Mouse (Mus musculus): Measurements from ENCODE around the gene Atf3. TPM values are rescaled to one million over a fixed set of nuclear protein-coding genes. Genes with fewer than 3 reads are reported as not detected.

The Atf3 gene
- total RNA-seq (2021) = 1 to 10 TPM; 5.3 to 5.6 TPM

GRCm38 (mm10) chr1:191217939-191218338, at the start of gene Atf3:
Gene Atf3 (minus strand): TSS chr1:191218039.
- intact Hi-C loops (cut with DNase I) = no loop called here
- DNase-seq = no peak

- no peak for DNase-seq
- intact Hi-C loops (cut with DNase I) = no loop called here
Observed at GRCm38 (mm10) chr1:191267162-191267561, 49.3 kb upstream of the Atf3 start.

DNA sequence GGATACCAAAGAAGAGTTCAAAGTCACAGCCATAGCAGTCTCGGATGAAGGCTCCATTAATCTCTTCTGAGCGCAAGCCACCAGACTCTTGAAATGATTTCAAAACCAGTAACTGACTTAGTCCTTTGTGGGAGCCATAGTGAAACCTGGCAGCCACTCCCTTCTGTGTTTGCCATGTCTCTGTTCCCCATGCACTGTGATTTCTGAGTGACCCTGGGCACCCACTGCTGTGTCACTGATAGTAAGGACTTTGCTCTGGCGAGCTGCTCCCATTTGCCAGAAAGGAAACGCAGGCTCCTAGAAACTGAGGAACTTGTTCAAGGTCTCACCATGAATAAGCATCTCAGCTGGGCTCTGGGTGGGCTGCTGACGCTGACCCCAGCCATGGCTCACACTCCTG, 45.6 kb upstream of the Atf3 start:
- no peak for DNase-seq
- intact Hi-C loops (cut with DNase I) = no loop called here

DNA sequence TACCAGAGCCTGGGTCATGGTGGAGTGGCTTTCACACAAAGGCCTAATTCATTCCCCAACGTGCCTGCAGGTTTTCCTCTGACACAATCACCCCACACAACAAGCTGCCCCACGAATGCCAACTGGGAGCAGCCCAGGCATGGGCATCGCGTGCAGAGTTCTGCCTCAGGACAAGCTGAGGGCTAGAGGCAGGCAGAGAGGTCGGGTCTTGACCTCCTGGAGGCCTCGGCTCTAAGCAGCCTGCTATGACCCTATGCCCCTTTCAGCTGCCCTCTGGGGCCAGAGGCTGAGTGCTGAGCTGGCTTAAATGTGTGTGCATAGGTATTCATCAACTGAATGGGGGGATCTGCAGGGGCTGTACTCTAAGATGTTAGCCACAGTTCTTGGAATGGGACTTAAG, 44.0 kb upstream of the Atf3 start:
- DNase-seq = no peak
- intact Hi-C loops (cut with DNase I) = no loop called here

DNA sequence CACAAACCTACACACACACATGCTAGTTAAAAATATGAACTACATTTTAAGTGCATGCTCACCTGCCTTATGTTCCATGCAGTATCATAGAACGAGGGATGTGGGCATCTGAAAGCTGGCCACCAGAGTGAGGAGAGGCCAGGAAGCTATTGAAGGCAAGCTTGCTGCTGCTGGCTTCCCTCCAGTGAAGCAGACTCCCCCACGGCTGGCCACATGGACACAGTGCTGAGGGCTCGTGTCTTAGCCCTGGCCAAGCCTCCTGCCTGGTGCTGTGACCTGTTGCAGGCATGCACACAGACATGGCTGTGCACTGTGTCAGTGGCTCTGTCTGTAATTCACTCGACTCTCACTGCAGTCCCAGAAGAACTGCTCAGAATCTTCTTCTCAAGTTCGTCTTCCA, 41.8 kb upstream of the Atf3 start:
- no peak for DNase-seq
- intact Hi-C loops (cut with DNase I) = no loop called here

- no peak for DNase-seq
- intact Hi-C loops (cut with DNase I) = no loop called here
Observed at GRCm38 (mm10) chr1:191259121-191259520, 41.3 kb upstream of the Atf3 start.

DNA sequence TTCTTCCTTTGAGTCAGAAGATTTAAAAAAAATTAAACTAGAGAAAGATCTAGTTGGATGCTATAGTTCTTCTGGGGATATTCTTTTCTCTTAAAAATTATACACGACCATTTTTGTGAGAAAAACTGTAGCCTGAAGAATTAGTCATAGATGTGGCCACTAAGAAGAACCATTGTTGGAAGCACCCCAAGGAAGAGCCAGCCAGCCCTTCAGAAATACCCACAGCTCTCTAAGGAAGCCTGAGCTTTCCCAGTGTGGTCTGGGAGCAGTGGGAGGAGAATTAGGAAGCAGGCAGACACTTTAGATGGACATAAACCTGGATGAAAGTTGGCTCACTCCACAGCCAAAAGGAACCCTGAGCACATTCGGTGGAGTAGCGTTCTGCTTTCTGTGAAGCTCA, 40.7 kb upstream of the Atf3 start:
- intact Hi-C loops (cut with DNase I) = no loop called here
- DNase-seq = no peak

- intact Hi-C loops (cut with DNase I) = no loop called here
- no peak for DNase-seq
Observed at GRCm38 (mm10) chr1:191257981-191258380, 40.1 kb upstream of the Atf3 start.

DNA sequence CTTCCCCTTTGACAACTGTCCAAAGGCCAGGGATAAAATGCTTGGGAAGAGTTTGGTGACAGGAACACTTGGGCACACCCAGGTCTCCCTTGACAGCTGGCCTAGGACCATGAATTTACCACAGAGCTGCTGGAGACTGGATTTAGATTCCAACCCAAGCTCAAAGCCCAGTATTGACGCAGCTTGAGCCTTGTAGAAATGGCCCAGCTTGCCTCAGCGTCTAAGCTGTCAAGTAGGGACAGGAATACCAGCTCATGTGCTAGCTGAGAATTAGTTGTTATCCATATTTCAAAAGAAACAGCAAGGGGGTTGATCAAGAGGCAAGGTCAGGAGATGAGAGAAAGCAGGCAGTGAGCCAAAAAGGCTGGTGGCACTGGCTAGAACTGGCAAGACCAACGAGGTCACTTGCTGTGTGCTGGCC, 39.5 kb upstream of the Atf3 start:
- peak; percentile 19 to 28 for DNase-seq
- intact Hi-C loops (cut with DNase I) = no loop called here

- DNase-seq = no peak
- intact Hi-C loops (cut with DNase I) = no loop called here
Observed at GRCm38 (mm10) chr1:191256566-191257350, 38.9 kb upstream of the Atf3 start.

DNA sequence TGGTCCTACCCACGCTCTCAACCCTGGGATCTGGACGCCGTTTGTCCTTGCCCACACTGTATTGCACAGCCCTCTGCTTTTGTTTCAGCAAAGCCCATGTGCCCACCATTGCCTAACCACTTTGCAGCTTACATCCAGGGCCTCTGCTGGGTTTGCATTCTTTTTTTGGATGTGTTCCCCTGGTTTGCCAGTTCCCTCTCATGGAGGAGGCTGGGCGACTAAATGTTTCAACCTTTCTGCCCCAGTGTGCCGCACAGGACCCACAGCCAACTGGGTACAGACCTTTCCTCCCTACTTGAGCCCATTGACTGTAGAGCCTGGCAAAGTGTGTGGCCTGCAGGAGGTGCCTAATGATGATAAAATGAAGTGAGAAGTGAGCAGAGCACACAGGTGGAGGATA, 38.3 kb upstream of the Atf3 start:
- DNase-seq = no peak
- intact Hi-C loops (cut with DNase I) = no loop called here

DNA sequence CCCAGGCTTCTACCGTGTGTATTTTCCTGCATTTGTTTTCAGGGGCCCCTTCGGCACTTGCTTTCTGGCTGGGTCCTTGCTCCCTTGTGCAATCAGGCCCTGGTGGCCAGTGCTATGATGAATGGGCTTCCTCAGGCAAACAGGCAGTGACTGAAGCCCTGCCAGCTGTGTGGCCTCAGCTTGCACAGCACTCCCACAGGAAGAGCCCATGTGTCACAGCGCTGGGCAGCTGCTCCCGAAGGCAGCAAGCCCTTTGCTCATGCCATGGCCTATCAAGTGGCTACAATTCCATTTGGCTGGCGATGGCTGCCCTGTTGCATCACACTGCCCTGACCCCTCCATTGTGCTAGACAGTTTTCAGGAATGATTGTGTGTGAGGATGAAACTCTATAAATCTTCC, 36.6 kb upstream of the Atf3 start:
- peak in 1 of 2 experiments; percentile 23 for DNase-seq
- intact Hi-C loops (cut with DNase I) = no loop called here

- intact Hi-C loops (cut with DNase I) = no loop called here
- DNase-seq = no peak
Observed at GRCm38 (mm10) chr1:191253636-191254035, 35.8 kb upstream of the Atf3 start.

- intact Hi-C loops (cut with DNase I) = no loop called here
- no peak for DNase-seq
Observed at GRCm38 (mm10) chr1:191249975-191250374, 32.1 kb upstream of the Atf3 start.

- no peak for DNase-seq
- intact Hi-C loops (cut with DNase I) = no loop called here
Observed at GRCm38 (mm10) chr1:191248423-191248822, 30.6 kb upstream of the Atf3 start.

GRCm38 (mm10) chr1:191247561-191247960, 29.7 kb upstream of the Atf3 start:
- no peak for DNase-seq
- intact Hi-C loops (cut with DNase I) = no loop called here

DNA sequence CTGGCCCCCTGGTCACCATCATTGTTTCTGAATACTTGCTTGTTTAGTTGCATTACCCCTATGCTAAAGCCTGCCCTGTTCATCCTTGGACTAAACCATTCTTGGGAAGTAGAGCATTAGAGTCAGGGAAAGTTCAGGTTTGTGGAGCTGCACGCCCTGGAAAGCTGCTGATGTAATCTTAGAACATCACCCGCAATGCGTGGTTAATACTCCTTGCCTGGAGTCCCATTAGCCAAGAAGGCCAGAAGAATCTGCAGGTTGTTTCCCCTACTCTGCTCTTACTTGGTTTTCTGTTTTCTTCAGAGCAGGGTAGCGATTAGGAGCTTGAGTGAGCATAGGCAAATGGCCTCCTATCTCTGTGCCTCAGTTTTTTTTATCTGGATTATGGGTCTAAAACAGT, 26.0 kb upstream of the Atf3 start:
- intact Hi-C loops (cut with DNase I) = no loop called here
- DNase-seq = no peak

DNA sequence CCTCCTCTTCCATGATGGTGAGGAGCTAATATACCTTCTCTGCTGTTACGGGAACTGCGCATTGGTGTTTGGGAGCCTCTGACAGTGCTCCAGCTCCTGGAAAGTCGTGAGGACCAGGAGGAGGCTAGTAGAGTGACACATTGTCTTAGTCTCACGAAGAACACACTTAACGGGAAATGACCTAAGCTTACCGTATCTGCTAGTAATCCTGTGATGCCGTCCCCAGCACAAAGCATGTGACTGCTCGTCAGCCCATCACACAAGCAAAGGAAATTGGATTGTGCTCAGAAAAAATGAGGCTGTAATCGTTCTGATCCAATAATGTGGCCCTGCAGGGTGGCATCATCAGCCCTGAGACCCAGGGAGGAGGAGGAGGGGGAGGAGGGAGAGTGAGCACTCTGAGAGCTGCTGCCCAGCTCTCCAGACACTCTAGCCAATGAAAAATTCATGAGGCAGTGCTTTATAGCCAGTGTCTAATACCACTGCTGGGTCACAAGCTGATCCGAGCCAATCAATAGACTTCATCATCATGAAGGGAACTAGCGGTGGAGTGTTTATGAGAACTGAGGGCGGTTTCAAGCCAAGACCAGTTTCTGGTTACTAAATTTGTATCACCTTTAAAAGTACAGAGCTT, 24.3 kb upstream of the Atf3 start:
- intact Hi-C loops (cut with DNase I) = no loop called here
- DNase-seq = no peak

- intact Hi-C loops (cut with DNase I) = no loop called here
- no peak for DNase-seq
Observed at GRCm38 (mm10) chr1:191241574-191241973, 23.7 kb upstream of the Atf3 start.

GRCm38 (mm10) chr1:191239602-191240001, 21.8 kb upstream of the Atf3 start:
- intact Hi-C loops (cut with DNase I) = no loop called here

DNA sequence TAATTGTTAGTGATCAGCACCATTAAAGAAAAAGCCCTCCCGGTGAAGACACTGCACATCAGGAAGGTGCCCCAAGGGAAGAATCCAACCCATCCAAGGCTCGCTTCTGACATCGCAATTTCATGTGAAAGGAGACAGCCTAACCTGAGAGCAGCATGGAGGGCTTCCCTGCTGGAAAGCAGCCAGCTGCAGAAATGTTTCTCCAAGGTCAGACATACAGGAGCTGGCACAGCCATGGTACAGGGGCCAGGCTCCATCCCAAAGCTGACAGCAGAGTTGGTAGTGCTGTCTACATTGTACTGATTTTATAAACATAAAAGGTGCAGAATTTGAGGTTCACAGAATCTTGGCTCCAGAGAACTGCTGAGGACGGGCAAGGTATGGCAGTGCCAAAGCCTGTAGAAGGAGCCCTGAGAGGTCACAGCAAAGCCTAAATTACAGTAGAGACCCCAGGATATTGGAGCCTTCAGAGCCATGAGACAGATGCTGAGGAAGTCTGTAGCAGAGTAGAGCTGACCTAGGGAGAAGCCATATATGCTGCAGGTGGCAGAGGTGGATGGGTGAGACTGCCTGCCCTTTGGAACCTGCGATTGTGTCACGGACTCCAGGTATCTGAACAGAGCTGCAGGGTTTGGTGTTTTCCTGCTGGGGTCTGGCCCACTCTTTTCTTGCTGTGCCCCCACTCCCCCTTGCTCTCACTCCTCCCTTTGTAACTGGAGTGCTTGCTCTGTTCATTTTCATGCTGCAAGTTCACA, 18.1 kb upstream of the Atf3 start:
- DNase-seq = peak; percentile 37 to 42
- intact Hi-C loops (cut with DNase I) = no loop called here

More at GRCm38 (mm10) chr1:191239602-191240001, 21.8 kb upstream of the Atf3 start:
- no peak for DNase-seq

GRCm38 (mm10) chr1:191234837-191235236, 17.0 kb upstream of the Atf3 start:
- DNase-seq = no peak
- intact Hi-C loops (cut with DNase I) = no loop called here
